Mouse (Mus musculus) lung, postnatal 0 days (tissue): ENCODE measurements around the gene Olfr615.

Experiments
- CTCF ChIP-seq: IDR thresholded peaks from 2 replicates; pipeline ENCODE4 v1.5.1; 2016; ENCODE audit warnings: antibody characterized with exemption, mild to moderate bottlenecking
- EP300 ChIP-seq: IDR thresholded peaks from 2 replicates; pipeline ENCODE4 v1.6.1; 2016; ENCODE audit warnings: antibody characterized with exemption, mild to moderate bottlenecking, control low read depth

- no peak for TF ChIP-seq CTCF
- no peak for TF ChIP-seq EP300
Observed at GRCm38 (mm10) chr7:103555779-103556178, at the start of gene Olfr615.
